Mouse (Mus musculus) heart, postnatal 25 days (tissue): Measurements from ENCODE around the gene Pamr1. TPM values are rescaled to one million over a fixed set of nuclear protein-coding genes. Genes with fewer than 3 reads are reported as not detected.

ENCODE experiments used
- DNase-seq: peaks from one replicate; pipeline ENCODE4 v3.0.0; 2022; ENCODE audit warnings: low spot score
- intact Hi-C: fragments of 180-260 bp; cut with DNase I; formaldehyde crosslinking; loops from one replicate; pipeline ENCODE4 v1.15.1; 2025
- total RNA-seq, 2 experiments: library from RNA; stranded (reverse); gene quantifications; 2 replicates each; pipeline ENCODE4 v1.2.3; 2021

Gene Pamr1
- 1 to 10 TPM; 1.9 to 3.3 TPM for total RNA-seq

GRCm38 (mm10) chr2:102549611-102550266 lies at the start of gene Pamr1:
Gene Pamr1 (plus strand): TSS chr2:102550012.
- DNase-seq = no peak
- intact Hi-C loops = no loop called here

GRCm38 (mm10) chr2:102507633-102508032 lies 42.2 kb upstream of the Pamr1 start:
- no peak for DNase-seq
- intact Hi-C loops = no loop called here

GRCm38 (mm10) chr2:102508154-102508553 lies 41.7 kb upstream of the Pamr1 start:
- no peak for DNase-seq
- intact Hi-C loops = no loop called here

- no peak for DNase-seq
- intact Hi-C loops = no loop called here
These were observed 29.9 kb upstream of the Pamr1 start for GRCm38 (mm10) chr2:102519956-102520355.

- DNase-seq = no peak
- intact Hi-C loops = no loop called here
These were observed 22.2 kb upstream of the Pamr1 start for GRCm38 (mm10) chr2:102527563-102527962.

GRCm38 (mm10) chr2:102533437-102533836 lies 16.4 kb upstream of the Pamr1 start:
- intact Hi-C loops = no loop called here
- DNase-seq = no peak

GRCm38 (mm10) chr2:102536766-102537165 lies 13.0 kb upstream of the Pamr1 start:
- DNase-seq = no peak
- intact Hi-C loops = no loop called here

GRCm38 (mm10) chr2:102540438-102541230 lies 9.2 kb upstream of the Pamr1 start:
- DNase-seq = no peak
- intact Hi-C loops = no loop called here

GRCm38 (mm10) chr2:102541404-102542125 lies 8.2 kb upstream of the Pamr1 start:
- no peak for DNase-seq
- intact Hi-C loops = no loop called here

GRCm38 (mm10) chr2:102543961-102544719 lies 5.7 kb upstream of the Pamr1 start:
- intact Hi-C loops = no loop called here
- DNase-seq = no peak

- intact Hi-C loops = no loop called here
- no peak for DNase-seq
These were observed 1.2 kb downstream of the Pamr1 start for GRCm38 (mm10) chr2:102550910-102551582.

GRCm38 (mm10) chr2:102551594-102551993 lies 1.8 kb downstream of the Pamr1 start:
- intact Hi-C loops = no loop called here
- DNase-seq = no peak

GRCm38 (mm10) chr2:102552095-102552537 lies 2.3 kb downstream of the Pamr1 start:
- DNase-seq = no peak
- intact Hi-C loops = no loop called here

GRCm38 (mm10) chr2:102557085-102557484 lies 7.3 kb downstream of the Pamr1 start:
- DNase-seq = no peak
- intact Hi-C loops = no loop called here

GRCm38 (mm10) chr2:102558965-102559364 lies 9.2 kb downstream of the Pamr1 start:
- no peak for DNase-seq

GRCm38 (mm10) chr2:102563848-102564247 lies 14.0 kb downstream of the Pamr1 start:
- intact Hi-C loops = no loop called here

More at GRCm38 (mm10) chr2:102558965-102559364, 9.2 kb downstream of the Pamr1 start:
- intact Hi-C loops = no loop called here

GRCm38 (mm10) chr2:102579248-102579647 lies 29.4 kb downstream of the Pamr1 start:
- intact Hi-C loops = no loop called here
- DNase-seq = no peak

More at GRCm38 (mm10) chr2:102563848-102564247, 14.0 kb downstream of the Pamr1 start:
- no peak for DNase-seq

GRCm38 (mm10) chr2:102589977-102590376 lies 40.2 kb downstream of the Pamr1 start:
- intact Hi-C loops = loop anchor here (5.0 kb wide), 2 partner anchors 427 to 492 kb away; no protein-coding TSS in a partner anchor
- no peak for DNase-seq

- DNase-seq = no peak
- intact Hi-C loops = loop anchor here (5.0 kb wide), 2 partner anchors 423 to 488 kb away; no protein-coding TSS in a partner anchor
These were observed 44.7 kb downstream of the Pamr1 start for GRCm38 (mm10) chr2:102594535-102594934.
